Mouse (Mus musculus) urinary bladder, adult 2 months (tissue): ENCODE results near the gene Cd244a. TPM values are rescaled to one million over a fixed set of nuclear protein-coding genes. Genes with fewer than 3 reads are reported as not detected.

ENCODE experiments used
- DNase-seq: peaks from one replicate; pipeline ENCODE4 v3.0.0; 2022; ENCODE audit warnings: low spot score
- polyA plus RNA-seq: library from polyadenylated mRNA; depleted of rRNA; stranded (reverse); fragments of >200 nt; gene quantifications from 2 replicates; pipeline ENCODE4 v1.2.3, GENCODE M21; 2012; rRNA removed

Gene Cd244a
- polyA plus RNA-seq, 1 experiment: 0.73 TPM

GRCm38 (mm10) chr1:171648840-171649239, 89.8 kb downstream of the Cd244a start:
- DNase-seq: no peak

- DNase-seq: no peak
These were observed 93.7 kb downstream of the Cd244a start, which contains the start of gene Slamf7 for GRCm38 (mm10) chr1:171652734-171653133. Gene Slamf7, minus strand, starts transcription at chr1:171653035.

GRCm38 (mm10) chr1:171658561-171658991, 99.6 kb downstream of the Cd244a start:
- DNase-seq: no peak

Other genes starting within 250 kb of the Cd244a start
- 50.0 and 53.0 TPM in 2 replicates for gene Dedd, start 230.0 kb upstream of the Cd244a start, polyA plus RNA-seq
- gene Nit1, start 213.5 kb upstream of the Cd244a start, polyA plus RNA-seq: 63.1 and 70.2 TPM in 2 replicates
- gene Pfdn2, start 213.5 kb upstream of the Cd244a start, polyA plus RNA-seq: 47.8 and 66.6 TPM in 2 replicates
- gene Klhdc9, start 198.4 kb upstream of the Cd244a start, polyA plus RNA-seq: 2.3 and 2.8 TPM in 2 replicates
- gene Nectin4, start 189.1 kb upstream of the Cd244a start, polyA plus RNA-seq: 35.1 and 39.2 TPM in 2 replicates
- gene Arhgap30, start 170.2 kb upstream of the Cd244a start, polyA plus RNA-seq: 4.2 and 5.0 TPM in 2 replicates
- gene Usf1, start 147.9 kb upstream of the Cd244a start, polyA plus RNA-seq: 68.7 and 73.4 TPM in 2 replicates
- gene Tstd1, start 140.3 kb upstream of the Cd244a start, polyA plus RNA-seq: 5.4 and 8.4 TPM in 2 replicates
- 76.3 and 79.2 TPM in 2 replicates for gene F11r, start 121.7 kb upstream of the Cd244a start, polyA plus RNA-seq
- 7.9 and 8.8 TPM in 2 replicates for gene Alyref2, start 55.7 kb upstream of the Cd244a start, polyA plus RNA-seq
- gene Itln1, start 23.9 kb upstream of the Cd244a start, polyA plus RNA-seq: 0.06 TPM in 1 of 2 replicates, not detected in the other
- 1.6 and 2.0 TPM in 2 replicates for gene Ly9, start 48.2 kb downstream of the Cd244a start, polyA plus RNA-seq
- 2.7 and 3.8 TPM in 2 replicates for gene Slamf7, start 93.8 kb downstream of the Cd244a start, polyA plus RNA-seq
- gene Cd48, start 122.8 kb downstream of the Cd244a start, polyA plus RNA-seq: 11.5 and 15.9 TPM in 2 replicates
- gene Slamf1, start 207.9 kb downstream of the Cd244a start, polyA plus RNA-seq: 0.10 and 0.12 TPM in 2 replicates